Mouse (Mus musculus): ENCODE measurements at regions not wholly inside any gene's neighbourhood (a gene's known extent, or its start where the extent isn't known, plus 50 kb on each side); places are given as distances from the start of the nearest gene placed in this dataset.

GRCm38 (mm10) chr12:35824587-35824987, 100.8 kb upstream of the Agr3 start:
- no peak overlapping the region for H3K4me2 ChIP-seq (replicated peaks; ENCODE audit: low read depth, low read length)
- 11% methylated on average over 5 of the region's 5 CpGs for WGBS

GRCm38 (mm10) chr12:35799261-35799660, 126.2 kb upstream of the Agr3 start:
- Histone ChIP-seq H3K9me3 (ENCODE audit: control insufficient read depth, low read depth, low read length) (no peaks in the 10 kb centered on the region), H3K4me1 (ENCODE audit: control insufficient read depth, insufficient read depth, low read length) (no peaks in the 10 kb centered on the region), H3K4me3 (ENCODE audit: low read depth, low read length) (no peak overlapping the region), H3K9ac (replicated peaks; ENCODE audit: low read depth, low read length) (no peak overlapping the region), H3K27me3 (ENCODE audit: control insufficient read depth, insufficient read depth, low read length) (no peaks in the 10 kb centered on the region), H3K36me3 (ENCODE audit: control insufficient read depth, insufficient read depth, low read length) (no peaks in the 10 kb centered on the region), H3K4me2 (replicated peaks; ENCODE audit: low read depth, low read length) (no peak overlapping the region), H3K27ac (ENCODE audit: low read length) (no peak overlapping the region)
- 84% methylated on average over 2 of the region's 2 CpGs for WGBS
- ATAC-seq (ENCODE audit: insufficient number of reproducible peaks, insufficient read depth, low FRiP score, low read depth), result no peak

More at GRCm38 (mm10) chr12:35824587-35824987, 100.8 kb upstream of the Agr3 start:
- H3K27ac ChIP-seq (ENCODE audit: low read length), result peak overlapping the region; percentile 34; the same call in 1 of the 2 replicates
- H3K9ac ChIP-seq (replicated peaks; ENCODE audit: low read depth, low read length), result no peak overlapping the region
- no peaks in the 10 kb centered on the region for H3K9me3 ChIP-seq (ENCODE audit: control insufficient read depth, low read depth, low read length)
- H3K27me3 ChIP-seq (ENCODE audit: control insufficient read depth, insufficient read depth, low read length), result no peaks in the 10 kb centered on the region
- H3K4me3 ChIP-seq (ENCODE audit: low read depth, low read length), result no peak overlapping the region
- H3K36me3 ChIP-seq (ENCODE audit: control insufficient read depth, insufficient read depth, low read length), result no peaks in the 10 kb centered on the region
- 0 out of 2 replicates have a peak, but pooled peaks cover 3% of the 10 kb centered on the region for H3K4me1 ChIP-seq (ENCODE audit: control insufficient read depth, insufficient read depth, low read length)
- ATAC-seq (ENCODE audit: insufficient number of reproducible peaks, insufficient read depth, low FRiP score, low read depth), result peak; percentile 82

- ATAC-seq (ENCODE audit: insufficient number of reproducible peaks, insufficient read depth, low FRiP score, low read depth), result no peak
- Histone ChIP-seq H3K36me3 (ENCODE audit: control insufficient read depth, insufficient read depth, low read length) (no peaks in the 10 kb centered on the region), H3K4me1 (ENCODE audit: control insufficient read depth, insufficient read depth, low read length) (no peaks in the 10 kb centered on the region), H3K4me2 (replicated peaks; ENCODE audit: low read depth, low read length) (no peak overlapping the region), H3K9ac (replicated peaks; ENCODE audit: low read depth, low read length) (no peak overlapping the region), H3K4me3 (ENCODE audit: low read depth, low read length) (no peak overlapping the region), H3K27me3 (ENCODE audit: control insufficient read depth, insufficient read depth, low read length) (no peaks in the 10 kb centered on the region), H3K27ac (ENCODE audit: low read length) (no peak overlapping the region), H3K9me3 (ENCODE audit: control insufficient read depth, low read depth, low read length) (no peaks in the 10 kb centered on the region)
- WGBS, result 91% methylated on average over 2 of the region's 2 CpGs
Measured at GRCm38 (mm10) chr12:35775396-35775795, 150.0 kb upstream of the Agr3 start.

GRCm38 (mm10) chr12:35770387-35771024, 154.9 kb upstream of the Agr3 start:
- 69% methylated on average over 5 of the region's 5 CpGs for WGBS
- no peaks in the 10 kb centered on the region for H3K9me3 ChIP-seq (ENCODE audit: control insufficient read depth, low read depth, low read length)

GRCm38 (mm10) chr12:35758916-35759315, 166.5 kb upstream of the Agr3 start:
- H3K9ac ChIP-seq (replicated peaks; ENCODE audit: low read depth, low read length), result no peak overlapping the region
- H3K36me3 ChIP-seq (ENCODE audit: control insufficient read depth, insufficient read depth, low read length), result no peaks in the 10 kb centered on the region
- no peak overlapping the region for H3K4me2 ChIP-seq (replicated peaks; ENCODE audit: low read depth, low read length)
- H3K4me1 ChIP-seq (ENCODE audit: control insufficient read depth, insufficient read depth, low read length), result no peaks in the 10 kb centered on the region
- no peak overlapping the region for H3K27ac ChIP-seq (ENCODE audit: low read length)
- 93% methylated on average over 1 of the region's 1 CpGs for WGBS
- ATAC-seq (ENCODE audit: insufficient number of reproducible peaks, insufficient read depth, low FRiP score, low read depth), result no peak
- peaks cover under 1% of the 10 kb centered on the region; the same call in 1 of the 2 replicates for H3K9me3 ChIP-seq (ENCODE audit: control insufficient read depth, low read depth, low read length)
- no peak overlapping the region for H3K4me3 ChIP-seq (ENCODE audit: low read depth, low read length)
- H3K27me3 ChIP-seq (ENCODE audit: control insufficient read depth, insufficient read depth, low read length), result no peaks in the 10 kb centered on the region

More at GRCm38 (mm10) chr12:35770387-35771024, 154.9 kb upstream of the Agr3 start:
- Histone ChIP-seq H3K36me3 (ENCODE audit: control insufficient read depth, insufficient read depth, low read length) (no peaks in the 10 kb centered on the region), H3K27ac (ENCODE audit: low read length) (no peak overlapping the region), H3K4me3 (ENCODE audit: low read depth, low read length) (no peak overlapping the region), H3K4me1 (ENCODE audit: control insufficient read depth, insufficient read depth, low read length) (no peaks in the 10 kb centered on the region), H3K9ac (replicated peaks; ENCODE audit: low read depth, low read length) (no peak overlapping the region), H3K4me2 (replicated peaks; ENCODE audit: low read depth, low read length) (no peak overlapping the region), H3K27me3 (ENCODE audit: control insufficient read depth, insufficient read depth, low read length) (no peaks in the 10 kb centered on the region)
- no peak for ATAC-seq (ENCODE audit: insufficient number of reproducible peaks, insufficient read depth, low FRiP score, low read depth)

GRCm38 (mm10) chr12:35755159-35755558, 170.3 kb upstream of the Agr3 start:
- Histone ChIP-seq H3K9ac (replicated peaks; ENCODE audit: low read depth, low read length) (no peak overlapping the region), H3K36me3 (ENCODE audit: control insufficient read depth, insufficient read depth, low read length) (no peaks in the 10 kb centered on the region), H3K4me2 (replicated peaks; ENCODE audit: low read depth, low read length) (no peak overlapping the region), H3K4me1 (ENCODE audit: control insufficient read depth, insufficient read depth, low read length) (no peaks in the 10 kb centered on the region), H3K9me3 (ENCODE audit: control insufficient read depth, low read depth, low read length) (peaks cover 6% of the 10 kb centered on the region; the same call in 1 of the 2 replicates), H3K27ac (ENCODE audit: low read length) (no peak overlapping the region), H3K4me3 (ENCODE audit: low read depth, low read length) (no peak overlapping the region), H3K27me3 (ENCODE audit: control insufficient read depth, insufficient read depth, low read length) (no peaks in the 10 kb centered on the region)
- no peak for ATAC-seq (ENCODE audit: insufficient number of reproducible peaks, insufficient read depth, low FRiP score, low read depth)
- WGBS, result 84% methylated on average over 4 of the region's 4 CpGs

- Histone ChIP-seq H3K4me1 (ENCODE audit: control insufficient read depth, insufficient read depth, low read length) (no peaks in the 10 kb centered on the region), H3K27me3 (ENCODE audit: control insufficient read depth, insufficient read depth, low read length) (no peaks in the 10 kb centered on the region), H3K27ac (ENCODE audit: low read length) (no peak overlapping the region), H3K4me3 (ENCODE audit: low read depth, low read length) (no peak overlapping the region), H3K4me2 (replicated peaks; ENCODE audit: low read depth, low read length) (no peak overlapping the region), H3K9ac (replicated peaks; ENCODE audit: low read depth, low read length) (no peak overlapping the region), H3K9me3 (ENCODE audit: control insufficient read depth, low read depth, low read length) (no peaks in the 10 kb centered on the region), H3K36me3 (ENCODE audit: control insufficient read depth, insufficient read depth, low read length) (no peaks in the 10 kb centered on the region)
- 84% methylated on average over 3 of the region's 3 CpGs for WGBS
- no peak for ATAC-seq (ENCODE audit: insufficient number of reproducible peaks, insufficient read depth, low FRiP score, low read depth)
Measured at GRCm38 (mm10) chr12:35747997-35748396, 177.4 kb upstream of the Agr3 start.

- no peaks in the 10 kb centered on the region for H3K36me3 ChIP-seq (ENCODE audit: control insufficient read depth, insufficient read depth, low read length)
- H3K4me3 ChIP-seq (ENCODE audit: low read depth, low read length), result no peak overlapping the region
- ATAC-seq (ENCODE audit: insufficient number of reproducible peaks, insufficient read depth, low FRiP score, low read depth), result no peak
- H3K9me3 ChIP-seq (ENCODE audit: control insufficient read depth, low read depth, low read length), result no peaks in the 10 kb centered on the region
- H3K4me2 ChIP-seq (replicated peaks; ENCODE audit: low read depth, low read length), result no peak overlapping the region
- H3K27me3 ChIP-seq (ENCODE audit: control insufficient read depth, insufficient read depth, low read length), result no peaks in the 10 kb centered on the region
- no peak overlapping the region for H3K27ac ChIP-seq (ENCODE audit: low read length)
- H3K4me1 ChIP-seq (ENCODE audit: control insufficient read depth, insufficient read depth, low read length), result no peaks in the 10 kb centered on the region
- no peak overlapping the region for H3K9ac ChIP-seq (replicated peaks; ENCODE audit: low read depth, low read length)
- 35% methylated on average over 3 of the region's 3 CpGs for WGBS
Measured at GRCm38 (mm10) chr12:35746691-35747299, 178.6 kb upstream of the Agr3 start.

All from stomach, embryonic 14.5 days (tissue).